Mouse (Mus musculus) forebrain, embryonic 13.5 days (tissue): ENCODE results near the gene Efcab3. TPM values are rescaled to one million over a fixed set of nuclear protein-coding genes. Genes with fewer than 3 reads are reported as not detected.
"Not testable (repeated sequence)": the region's sequence is repeated elsewhere in the genome, so short reads cannot be mapped to it uniquely, and the experiment has no call there.

Source experiments
- ATAC-seq: fragments of 200-750 bp; cut with Nextera tagmentation; 2 replicates; pipeline ENCODE4 v1.8.0; 2017
- H3K27ac ChIP-seq: fragments of 300-500 bp; sonication (generic); 2 replicates; pipeline ENCODE4 v1.5.1; 2015; ENCODE audit warnings: inconsistent platforms, mild to moderate bottlenecking, moderate library complexity
- H3K27me3 ChIP-seq: fragments of 300-500 bp; sonication (generic); 2 replicates; pipeline ENCODE4 v1.6.1; 2015; ENCODE audit warnings: mild to moderate bottlenecking, inconsistent platforms
- H3K36me3 ChIP-seq: fragments of 300-500 bp; sonication (generic); 2 replicates; pipeline ENCODE4 v1.6.1; 2015; ENCODE audit warnings: mild to moderate bottlenecking, inconsistent platforms; ENCODE audit not compliant: poor library complexity, severe bottlenecking
- H3K4me1 ChIP-seq: fragments of 300-500 bp; sonication (generic); 2 replicates; pipeline ENCODE4 v1.6.1; 2015; ENCODE audit warnings: inconsistent platforms
- H3K4me2 ChIP-seq: fragments of 300-500 bp; sonication (generic); 2 replicates; pipeline ENCODE4 v1.6.1; 2015; ENCODE audit warnings: inconsistent platforms, mild to moderate bottlenecking, moderate library complexity
- H3K4me3 ChIP-seq: fragments of 300-500 bp; sonication (generic); 2 replicates; pipeline ENCODE4 v1.5.1; 2015; ENCODE audit warnings: mild to moderate bottlenecking, inconsistent platforms
- H3K9ac ChIP-seq: fragments of 300-500 bp; sonication (generic); 2 replicates; pipeline ENCODE4 v1.6.1; 2015; ENCODE audit warnings: mild to moderate bottlenecking, inconsistent platforms
- H3K9me3 ChIP-seq: fragments of 300-500 bp; sonication (generic); replicated peaks from 2 replicates; pipeline ENCODE4 v1.6.1; 2016; ENCODE audit warnings: inconsistent platforms
- WGBS: fragments of 180-500 bp; shearing (Covaris S2); methylation state at CpG from one replicate; pipeline ENCODE4 v1.1.7; 2015; 5-methylcytosine and 5-hydroxymethylcytosine counted together
- polyA plus RNA-seq: library from polyadenylated mRNA; unstranded; fragments of >200 nt; fragmentation: Nextera tagmentation; extraction: Ambion mirVana; gene quantifications from 2 replicates; pipeline ENCODE4 v1.2.1, GENCODE M21; 2015

The Efcab3 gene
- polyA plus RNA-seq = not detected in 2 replicates

DNA sequence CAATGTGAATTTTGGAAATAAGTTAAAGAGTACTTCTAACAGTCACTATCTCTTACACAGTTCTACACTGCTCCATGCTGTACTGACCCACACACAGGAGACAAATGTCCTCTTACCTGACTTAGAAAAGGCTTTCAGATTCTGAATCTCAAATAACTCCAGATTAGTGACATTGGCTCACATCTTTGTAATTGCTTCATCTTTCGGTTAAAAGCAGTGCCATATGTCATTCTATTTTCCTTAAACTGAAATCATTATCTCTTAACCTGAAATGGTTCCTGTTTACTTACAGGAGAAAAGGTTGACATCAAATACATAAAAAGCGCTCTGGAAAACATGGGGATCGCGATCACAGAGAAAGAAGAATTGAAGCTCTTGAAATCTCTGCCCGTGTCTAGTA lies at the start of gene Efcab3:
Efcab3 (plus strand) TSS at position 301 of the 400 bp plus-strand sequence.
- Histone ChIP-seq H3K27ac (no peak within 1 kb of the TSS), H3K9me3 (no peaks in the 10 kb centered on the region), H3K4me3 (no peak within 1 kb of the TSS), H3K27me3 (no peaks in the 10 kb centered on the region), H3K36me3 (no peaks in the 10 kb centered on the region), H3K9ac (no peak within 1 kb of the TSS), H3K4me1 (no peaks in the 10 kb centered on the region), H3K4me2 (no peak within 1 kb of the TSS)
- no peak for ATAC-seq
- WGBS = 89% methylated on average over 5 of the region's 5 CpGs

- no peak overlapping the region for H3K4me2 ChIP-seq
- ATAC-seq = no peak
- no peaks in the 10 kb centered on the region for H3K4me1 ChIP-seq
- H3K36me3 ChIP-seq = no peaks in the 10 kb centered on the region
- no peak overlapping the region for H3K27ac ChIP-seq
- H3K9ac ChIP-seq = no peak overlapping the region
- no peaks in the 10 kb centered on the region for H3K27me3 ChIP-seq
- WGBS = 72% methylated on average over 7 of the region's 7 CpGs
- no peaks in the 10 kb centered on the region for H3K9me3 ChIP-seq
- no peak overlapping the region for H3K4me3 ChIP-seq
Observed at GRCm38 (mm10) chr11:105021071-105021470, 42.3 kb upstream of the Efcab3 start.

GRCm38 (mm10) chr11:105028744-105029348 lies 34.5 kb upstream of the Efcab3 start:
- H3K27ac ChIP-seq = no peak overlapping the region
- WGBS = 73% methylated on average over 6 of the region's 6 CpGs
- no peak overlapping the region for H3K4me2 ChIP-seq
- no peaks in the 10 kb centered on the region for H3K27me3 ChIP-seq
- H3K4me3 ChIP-seq = no peak overlapping the region
- no peaks in the 10 kb centered on the region for H3K4me1 ChIP-seq
- no peaks in the 10 kb centered on the region for H3K9me3 ChIP-seq
- no peak overlapping the region for H3K9ac ChIP-seq
- no peaks in the 10 kb centered on the region for H3K36me3 ChIP-seq
- ATAC-seq = no peak

DNA sequence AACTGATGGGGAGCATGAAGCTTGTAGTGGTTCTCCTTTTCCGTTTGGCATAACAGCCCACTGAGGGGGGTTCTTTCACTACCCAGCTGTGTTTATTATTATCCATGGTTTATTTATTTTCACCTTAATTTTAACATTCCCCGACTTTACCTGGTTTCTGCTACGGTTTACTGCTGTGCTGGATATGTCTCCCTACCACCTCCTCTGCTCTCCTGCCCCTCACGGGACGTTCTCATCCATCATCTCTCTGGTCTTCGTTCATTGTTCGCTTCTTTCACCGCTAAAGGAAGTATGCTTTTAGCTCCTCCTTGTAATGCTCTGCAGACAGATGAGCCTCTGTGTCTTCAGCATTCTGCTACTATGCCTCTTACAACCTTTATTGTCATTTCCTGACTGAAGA lies 33.9 kb upstream of the Efcab3 start:
- Histone ChIP-seq H3K4me2 (no peak overlapping the region), H3K27ac (no peak overlapping the region), H3K27me3 (no peaks in the 10 kb centered on the region), H3K9me3 (no peaks in the 10 kb centered on the region), H3K4me1 (no peaks in the 10 kb centered on the region), H3K36me3 (no peaks in the 10 kb centered on the region), H3K4me3 (no peak overlapping the region), H3K9ac (no peak overlapping the region)
- no peak for ATAC-seq
- WGBS = 90% methylated on average over 8 of the region's 8 CpGs

- no peak overlapping the region for H3K4me3 ChIP-seq
- WGBS = 86% methylated on average over 6 of the region's 6 CpGs
- no peak for ATAC-seq
Observed at GRCm38 (mm10) chr11:105030229-105030628, 33.2 kb upstream of the Efcab3 start.

GRCm38 (mm10) chr11:105031103-105031502 lies 32.3 kb upstream of the Efcab3 start:
- Histone ChIP-seq H3K9me3 (no peaks in the 10 kb centered on the region), H3K9ac (no peak overlapping the region), H3K4me2 (no peak overlapping the region), H3K4me3 (no peak overlapping the region), H3K4me1 (no peaks in the 10 kb centered on the region), H3K36me3 (no peaks in the 10 kb centered on the region), H3K27ac (no peak overlapping the region), H3K27me3 (no peaks in the 10 kb centered on the region)
- WGBS = 62% methylated on average over 2 of the region's 2 CpGs
- no peak for ATAC-seq

More at GRCm38 (mm10) chr11:105030229-105030628, 33.2 kb upstream of the Efcab3 start:
- Histone ChIP-seq H3K4me1 (no peaks in the 10 kb centered on the region), H3K4me2 (no peak overlapping the region), H3K9ac (no peak overlapping the region), H3K36me3 (no peaks in the 10 kb centered on the region), H3K9me3 (no peaks in the 10 kb centered on the region), H3K27ac (no peak overlapping the region), H3K27me3 (no peaks in the 10 kb centered on the region)

- Histone ChIP-seq H3K36me3 (no peaks in the 10 kb centered on the region), H3K27me3 (no peaks in the 10 kb centered on the region), H3K4me1 (no peaks in the 10 kb centered on the region), H3K9ac (no peak overlapping the region), H3K4me2 (no peak overlapping the region), H3K4me3 (no peak overlapping the region), H3K9me3 (no peaks in the 10 kb centered on the region), H3K27ac (no peak overlapping the region)
- no peak for ATAC-seq
- WGBS = 86% methylated on average over 1 of the region's 1 CpGs
Observed at GRCm38 (mm10) chr11:105035081-105035480, 28.3 kb upstream of the Efcab3 start.

DNA sequence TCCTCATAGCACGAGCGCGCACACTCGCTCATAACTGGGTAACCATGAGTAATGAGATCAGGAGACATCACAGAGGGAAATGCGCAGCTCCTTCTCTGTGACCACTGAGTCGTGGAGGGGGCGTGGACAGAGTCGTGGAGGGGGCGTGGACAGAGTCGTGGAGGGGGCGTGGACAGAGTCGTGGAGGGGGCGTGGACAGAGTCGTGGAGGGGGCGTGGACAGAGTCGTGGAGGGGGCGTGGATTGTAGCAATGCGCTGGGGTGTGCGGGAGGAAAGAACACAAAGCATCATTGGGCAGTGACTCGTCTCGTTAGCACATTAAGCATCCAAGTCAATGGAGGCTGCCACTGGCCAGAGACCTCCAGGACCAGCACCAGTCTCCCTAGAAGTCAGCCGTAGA lies 49.1 kb downstream of the Efcab3 start:
- ATAC-seq, H3K4me3 ChIP-seq, H3K4me2 ChIP-seq, H3K9me3 ChIP-seq, H3K27ac ChIP-seq, H3K36me3 ChIP-seq, H3K27me3 ChIP-seq, H3K9ac ChIP-seq, H3K4me1 ChIP-seq: not testable (repeated sequence)
- 80% methylated on average over 21 of the region's 22 CpGs for WGBS

DNA sequence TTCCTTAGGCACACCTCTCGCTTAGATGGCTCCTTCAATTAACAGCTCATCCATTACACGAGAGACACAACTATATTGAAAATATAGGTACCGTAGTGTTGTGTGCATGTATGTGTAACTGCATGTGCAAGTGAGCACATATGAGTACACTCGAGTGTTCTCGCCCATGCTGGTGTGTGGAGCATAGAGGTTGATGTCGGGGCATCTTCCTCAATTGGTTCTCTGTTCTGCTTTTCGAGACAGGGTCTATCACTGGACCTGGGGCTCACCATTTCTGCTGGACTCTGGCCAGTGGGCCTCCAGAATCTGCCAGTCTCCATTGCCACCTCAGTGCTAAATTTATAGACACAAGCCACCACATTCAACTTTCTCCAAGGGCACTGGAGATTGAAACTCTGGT lies 54.4 kb downstream of the Efcab3 start:
- no peaks in the 10 kb centered on the region for H3K27me3 ChIP-seq
- no peaks in the 10 kb centered on the region for H3K36me3 ChIP-seq
- no peak overlapping the region for H3K27ac ChIP-seq
- no peak overlapping the region for H3K9ac ChIP-seq
- H3K4me3 ChIP-seq = no peak overlapping the region
- H3K4me2 ChIP-seq = no peak overlapping the region
- H3K4me1 ChIP-seq = no peaks in the 10 kb centered on the region
- WGBS = 84% methylated on average over 7 of the region's 7 CpGs
- ATAC-seq = no peak
- H3K9me3 ChIP-seq = no peaks in the 10 kb centered on the region

DNA sequence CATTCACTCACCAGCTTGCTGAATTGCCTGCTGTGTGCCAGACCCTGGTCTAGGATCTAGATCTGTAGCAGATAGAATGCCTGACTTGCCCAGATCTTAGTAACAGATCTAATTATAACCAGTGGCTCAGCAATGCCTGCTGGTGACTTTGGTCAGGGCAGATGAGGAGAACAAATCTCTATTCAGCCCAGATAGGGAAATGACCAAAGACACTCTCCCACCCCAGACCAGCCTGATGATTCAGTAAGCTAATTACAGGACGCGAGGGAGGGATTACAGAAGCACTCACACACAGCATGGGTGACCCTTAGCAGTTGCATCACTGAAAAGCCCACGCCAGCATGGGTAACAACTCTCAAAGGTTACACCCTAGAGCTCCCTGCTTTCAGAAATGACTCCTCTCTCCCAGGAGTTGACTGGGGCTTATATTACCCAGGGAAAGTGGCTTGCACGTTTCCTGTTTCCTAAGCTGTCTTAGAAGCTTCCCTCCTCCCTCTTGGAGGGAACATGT lies 57.2 kb downstream of the Efcab3 start:
- no peak overlapping the region for H3K27ac ChIP-seq
- no peak overlapping the region for H3K4me3 ChIP-seq
- no peak overlapping the region for H3K4me2 ChIP-seq
- no peak overlapping the region for H3K9ac ChIP-seq
- WGBS = 17% methylated on average over 4 of the region's 4 CpGs
- H3K27me3 ChIP-seq = no peaks in the 10 kb centered on the region
- H3K9me3 ChIP-seq = no peaks in the 10 kb centered on the region
- ATAC-seq = no peak
- no peaks in the 10 kb centered on the region for H3K4me1 ChIP-seq
- no peaks in the 10 kb centered on the region for H3K36me3 ChIP-seq

DNA sequence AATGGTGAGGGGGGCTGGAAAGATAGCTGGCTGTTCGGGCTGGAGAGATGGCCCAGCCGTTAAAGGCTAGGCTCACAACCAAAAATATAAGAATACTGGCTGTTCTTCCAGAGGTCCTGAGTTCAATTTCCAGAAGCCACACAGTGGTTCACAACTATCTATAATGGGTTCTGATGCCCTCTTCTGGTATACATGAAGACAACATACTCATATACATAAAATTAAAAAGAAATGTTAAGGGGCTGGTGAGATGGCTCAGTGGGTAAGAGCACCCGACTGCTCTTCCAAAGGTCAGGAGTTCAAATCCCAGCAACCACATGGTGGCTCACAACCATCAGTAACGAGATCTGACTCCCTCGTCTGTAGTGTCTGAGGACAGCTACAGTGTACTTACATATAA lies 58.4 kb downstream of the Efcab3 start:
- not testable (repeated sequence) for ATAC-seq, H3K4me1 ChIP-seq, H3K4me2 ChIP-seq, H3K9ac ChIP-seq, H3K9me3 ChIP-seq, H3K27ac ChIP-seq, H3K4me3 ChIP-seq, H3K36me3 ChIP-seq, H3K27me3 ChIP-seq
- WGBS = 77% methylated on average over 5 of the region's 5 CpGs

- Histone ChIP-seq H3K4me2 (no peak overlapping the region), H3K27me3 (no peaks in the 10 kb centered on the region), H3K4me3 (no peak overlapping the region), H3K27ac (no peak overlapping the region), H3K9me3 (no peaks in the 10 kb centered on the region), H3K9ac (no peak overlapping the region), H3K36me3 (0 out of 2 replicates have a peak, but pooled peaks cover 4% of the 10 kb centered on the region), H3K4me1 (peaks cover 12% of the 10 kb centered on the region)
- WGBS = 5% methylated on average over 9 of the region's 9 CpGs
- no peak for ATAC-seq
Observed at GRCm38 (mm10) chr11:105123986-105124385, 60.6 kb downstream of the Efcab3 start.
